Mouse (Mus musculus) thymus, adult 18-20 months (tissue): ENCODE data around the gene Mfap4.

Experiments used
- DNase-seq, 2 experiments: peaks; one replicate each; pipeline ENCODE4 v3.0.0; 2022; ENCODE audit warnings: mixed read lengths in 2 of 2

The Mfap4 gene

DNA sequence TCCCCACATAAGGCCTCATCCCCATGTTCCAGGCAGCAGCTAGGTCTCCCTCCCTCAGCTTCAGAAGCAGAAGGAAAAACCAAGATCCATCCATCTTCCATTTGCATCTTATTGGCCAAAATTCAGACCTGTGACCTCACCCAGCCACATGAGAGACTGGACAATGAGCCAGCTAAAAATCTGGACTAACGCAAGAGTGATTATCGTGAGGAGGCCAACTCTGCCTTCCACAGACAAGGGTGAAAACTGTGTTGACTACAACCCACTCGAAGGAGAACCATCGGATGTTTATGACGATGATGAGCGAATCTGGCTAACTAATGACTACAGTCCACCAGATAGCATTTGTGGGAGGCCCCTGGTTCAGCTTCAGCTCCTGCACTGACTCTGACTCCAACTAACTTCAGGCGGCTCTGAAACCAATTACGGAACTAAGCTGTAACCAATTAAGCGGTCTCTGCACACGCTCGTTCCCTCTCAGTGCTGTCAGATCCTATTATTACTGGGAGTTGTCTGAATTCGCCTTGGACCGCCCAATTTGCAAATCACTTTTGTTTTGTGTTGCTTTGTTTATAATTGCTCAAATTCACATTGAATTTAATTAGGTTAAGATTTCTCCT, 1.9 kb upstream of the Mfap4 start:
- no peak for DNase-seq

DNA sequence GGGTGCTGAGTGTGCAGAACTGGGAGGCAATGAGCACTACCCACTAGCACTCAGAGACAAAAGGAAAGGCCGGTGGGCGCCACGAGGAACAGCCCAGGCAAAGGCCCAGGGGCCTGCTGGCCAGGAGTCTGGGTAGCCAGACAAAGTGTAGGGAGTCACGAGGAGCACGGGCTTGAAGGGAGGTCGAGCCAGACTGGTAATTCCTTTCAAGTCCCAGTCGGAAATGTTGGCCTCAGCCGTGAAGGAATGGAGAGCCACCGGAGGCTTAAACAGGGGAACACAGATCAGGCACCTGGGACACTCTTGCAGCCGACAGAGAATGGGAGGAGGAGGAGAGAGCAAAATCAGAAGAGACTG, 997 bp upstream of the Mfap4 start:
- DNase-seq = no peak

DNA sequence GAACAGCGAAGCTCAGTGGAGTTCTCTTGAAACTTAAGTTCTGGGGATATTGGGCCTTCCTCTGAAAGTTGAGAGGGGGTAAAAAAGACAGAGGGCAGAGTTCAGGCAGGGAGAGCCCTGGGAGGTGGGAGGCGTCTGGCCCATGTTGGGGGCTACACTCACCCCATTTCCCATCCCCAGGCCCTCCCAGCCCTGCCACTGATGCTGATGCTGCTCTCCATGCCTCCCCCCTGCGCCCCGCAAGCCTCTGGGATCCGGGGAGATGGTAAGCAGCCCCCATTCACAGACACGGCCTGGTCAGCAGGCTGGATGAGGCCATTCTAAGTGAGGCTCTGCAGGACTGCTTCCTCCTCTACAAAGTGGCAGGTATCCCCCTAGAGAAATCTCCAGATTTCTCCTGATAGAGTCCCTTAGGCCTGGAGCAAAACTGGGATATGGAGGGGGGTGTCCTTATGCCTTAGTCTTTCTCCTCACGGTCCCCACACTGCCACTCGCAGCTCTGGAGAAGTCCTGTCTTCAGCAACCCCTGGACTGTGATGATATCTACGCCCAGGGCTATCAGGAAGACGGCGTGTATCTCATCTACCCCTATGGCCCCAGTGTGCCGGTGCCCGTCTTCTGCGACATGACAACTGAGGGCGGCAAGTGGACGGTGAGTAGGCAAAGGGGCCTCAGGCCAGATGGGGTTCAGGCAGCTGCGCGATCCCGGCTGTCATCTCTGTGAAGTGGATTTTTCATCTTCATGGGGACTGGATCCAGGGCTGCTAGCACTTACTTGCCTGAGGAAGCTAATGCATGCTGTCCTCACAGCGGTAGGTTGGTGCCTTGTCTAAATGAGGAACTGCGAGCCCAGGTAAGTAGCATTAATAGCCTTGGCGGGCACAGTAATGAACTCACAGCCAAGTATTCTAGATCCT, 568 bp downstream of the Mfap4 start:
- DNase-seq = no peak

DNA sequence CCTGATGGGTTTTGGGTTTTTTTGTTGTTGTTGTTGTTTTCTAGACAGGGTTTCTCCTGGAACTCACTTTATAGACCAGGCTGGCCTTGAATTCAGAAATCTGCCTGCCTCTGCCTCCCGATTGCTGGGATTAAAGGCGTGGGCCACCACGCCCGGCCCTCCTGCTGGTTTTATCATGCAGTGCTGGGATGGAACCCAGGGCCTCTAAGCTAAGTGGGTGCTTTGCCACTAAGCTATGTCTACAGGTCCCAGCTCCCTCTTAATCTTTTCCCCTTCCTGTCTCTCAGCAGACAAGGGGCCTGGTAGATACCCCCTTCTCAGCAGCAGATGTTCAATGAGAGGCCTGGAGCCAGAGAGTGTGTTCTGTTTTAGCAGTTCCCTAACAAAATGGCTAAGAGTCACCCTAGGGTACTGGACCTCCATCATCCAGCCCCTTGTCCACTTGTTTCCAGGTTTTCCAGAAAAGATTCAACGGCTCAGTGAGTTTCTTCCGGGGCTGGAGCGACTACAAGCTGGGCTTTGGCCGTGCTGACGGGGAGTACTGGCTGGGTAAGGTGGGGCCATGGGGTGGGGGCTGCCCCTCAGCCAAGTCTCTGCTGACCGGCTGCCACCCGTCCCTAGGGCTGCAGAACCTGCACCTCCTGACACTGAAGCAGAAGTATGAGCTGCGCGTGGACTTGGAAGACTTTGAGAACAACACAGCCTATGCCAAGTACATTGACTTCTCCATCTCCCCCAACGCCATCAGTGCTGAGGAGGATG, 1.4 kb downstream of the Mfap4 start:
- no peak for DNase-seq

DNA sequence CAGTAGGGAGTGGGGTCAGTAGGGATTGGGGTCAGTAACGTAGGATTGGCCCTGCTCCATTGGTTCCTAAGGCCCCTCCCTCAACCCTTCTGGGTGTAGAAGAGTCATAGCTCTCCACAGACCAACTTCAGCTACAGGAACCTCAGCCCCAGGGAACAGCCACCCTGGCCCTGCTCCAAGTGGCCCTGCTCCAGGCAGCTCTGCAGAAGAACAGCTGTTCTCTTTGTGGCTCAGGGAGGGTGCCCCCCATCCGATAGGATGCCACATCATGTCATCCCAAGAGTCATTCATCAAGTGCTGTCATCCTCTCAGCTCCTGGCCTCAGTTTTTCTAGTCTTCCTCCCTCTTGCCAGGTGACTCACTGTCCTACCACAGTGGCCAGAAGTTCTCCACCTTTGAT, 2.2 kb downstream of the Mfap4 start:
- no peak for DNase-seq

DNA sequence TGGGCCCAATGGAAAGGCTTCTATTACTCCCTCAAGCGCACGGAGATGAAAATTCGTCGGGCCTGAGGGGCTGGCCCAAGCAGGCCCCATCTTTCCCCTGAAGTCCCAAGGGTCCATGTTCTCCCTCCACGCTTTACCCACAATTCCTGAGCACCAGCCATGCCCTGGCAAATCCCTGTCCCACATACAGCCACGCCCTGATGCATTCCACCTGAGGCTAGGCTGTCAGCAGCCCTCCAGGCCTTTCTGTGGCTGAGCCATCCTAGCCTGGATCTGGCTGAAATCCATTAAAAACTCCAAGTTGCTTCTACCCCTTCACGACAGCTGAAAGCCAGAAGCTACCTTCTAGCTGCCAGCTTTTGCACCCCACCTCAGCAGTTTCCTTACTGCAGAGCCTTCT, 2.7 kb downstream of the Mfap4 start:
- DNase-seq = no peak

DNA sequence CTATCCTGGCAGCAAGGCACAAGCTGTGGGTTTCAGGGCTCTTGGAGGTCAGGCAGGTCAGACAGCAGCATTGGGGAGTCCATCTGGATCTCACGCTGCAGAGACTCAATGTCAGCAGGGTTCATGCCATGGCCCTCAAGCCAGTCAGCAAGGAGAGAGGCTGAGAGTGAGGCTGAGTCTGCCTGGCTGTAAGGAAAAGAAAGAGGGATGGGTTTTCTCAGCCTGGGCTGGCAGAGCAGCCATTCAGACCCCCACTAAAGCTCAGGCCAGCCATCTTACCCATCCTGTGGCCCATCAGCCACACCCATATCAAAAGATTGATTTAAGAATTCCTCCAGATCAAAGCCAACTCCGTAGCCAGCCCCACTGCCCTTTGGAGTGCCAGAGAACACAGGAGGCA, 3.9 kb downstream of the Mfap4 start:
- no peak for DNase-seq

DNA sequence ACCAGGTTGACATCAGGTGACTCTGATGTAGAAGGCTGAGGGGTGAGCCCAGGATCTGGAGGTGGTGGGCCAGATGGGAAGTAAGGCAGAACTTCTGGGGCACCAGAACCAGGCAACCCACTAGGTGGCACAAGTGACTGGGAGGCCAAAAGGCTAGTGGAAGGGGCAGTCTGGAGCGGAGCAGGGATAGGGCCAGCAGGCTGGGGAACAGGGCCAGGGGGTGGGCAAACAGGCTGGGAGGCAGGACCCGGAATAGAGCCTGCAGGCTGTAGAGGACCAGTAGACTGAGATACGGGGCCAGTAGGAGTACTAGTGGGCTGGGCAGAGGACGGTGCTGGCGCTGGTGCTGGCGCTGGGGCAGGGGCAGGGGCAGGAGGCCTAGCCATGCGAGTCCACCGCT, 4.6 kb downstream of the Mfap4 start:
- DNase-seq = no peak

DNA sequence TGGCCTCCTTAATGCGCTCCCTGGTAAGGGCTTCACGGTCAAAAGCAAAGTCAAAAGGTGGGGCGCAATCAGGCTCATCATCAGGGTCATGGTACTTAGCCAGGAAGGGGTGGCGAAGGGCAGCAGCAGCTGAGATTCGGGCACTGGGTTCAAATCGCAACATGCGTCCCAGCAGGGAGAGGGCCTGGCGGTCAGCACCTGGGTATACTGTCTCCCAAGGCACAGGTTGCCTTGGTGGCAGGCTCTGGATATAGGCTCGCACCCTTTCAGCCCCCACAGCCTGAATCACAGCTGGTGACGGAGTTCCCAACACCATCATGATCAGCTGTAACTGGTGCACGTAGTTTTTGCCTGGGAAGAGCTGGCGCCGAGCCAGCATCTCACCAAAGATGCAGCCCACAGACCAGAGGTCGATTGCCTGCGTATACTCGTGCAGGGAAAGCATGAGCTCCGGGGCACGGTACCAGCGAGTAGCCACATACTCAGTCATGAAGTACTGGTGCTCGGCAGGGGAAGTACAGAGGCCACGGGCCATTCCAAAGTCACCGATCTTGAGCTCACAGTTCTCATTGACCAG, 5.8 kb downstream of the Mfap4 start:
- DNase-seq = no peak

DNA sequence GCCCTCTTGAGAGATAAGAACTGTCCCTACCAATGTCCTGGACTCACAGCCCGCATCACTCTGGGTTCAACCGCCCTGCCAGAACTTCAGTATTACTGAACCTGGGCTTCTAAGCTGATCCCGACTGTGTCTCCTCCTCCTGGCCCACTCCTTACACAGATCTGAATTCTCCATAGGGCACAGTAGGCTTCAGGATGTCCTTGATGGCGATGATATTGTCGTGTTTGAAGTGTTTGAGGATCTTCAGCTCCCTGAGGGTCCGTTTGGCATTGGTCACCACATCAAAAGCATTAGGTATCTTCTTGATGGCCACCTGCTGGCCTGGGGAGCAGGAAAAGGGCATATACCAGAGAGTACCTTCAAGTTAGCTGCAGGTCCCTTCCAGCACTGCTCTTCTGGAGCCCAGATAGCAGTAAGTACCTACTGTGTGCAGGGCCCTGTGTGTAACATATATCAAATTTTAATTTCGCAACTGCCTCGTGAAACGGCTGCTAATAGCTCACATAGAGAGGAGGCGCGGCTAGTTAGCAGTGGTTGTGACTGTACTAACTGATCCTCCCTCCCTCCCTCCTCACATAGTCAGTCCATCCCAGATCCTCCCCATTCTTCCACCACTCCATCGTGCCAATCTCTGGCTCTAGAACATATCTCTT, 7.6 kb downstream of the Mfap4 start:
- no peak for DNase-seq

DNA sequence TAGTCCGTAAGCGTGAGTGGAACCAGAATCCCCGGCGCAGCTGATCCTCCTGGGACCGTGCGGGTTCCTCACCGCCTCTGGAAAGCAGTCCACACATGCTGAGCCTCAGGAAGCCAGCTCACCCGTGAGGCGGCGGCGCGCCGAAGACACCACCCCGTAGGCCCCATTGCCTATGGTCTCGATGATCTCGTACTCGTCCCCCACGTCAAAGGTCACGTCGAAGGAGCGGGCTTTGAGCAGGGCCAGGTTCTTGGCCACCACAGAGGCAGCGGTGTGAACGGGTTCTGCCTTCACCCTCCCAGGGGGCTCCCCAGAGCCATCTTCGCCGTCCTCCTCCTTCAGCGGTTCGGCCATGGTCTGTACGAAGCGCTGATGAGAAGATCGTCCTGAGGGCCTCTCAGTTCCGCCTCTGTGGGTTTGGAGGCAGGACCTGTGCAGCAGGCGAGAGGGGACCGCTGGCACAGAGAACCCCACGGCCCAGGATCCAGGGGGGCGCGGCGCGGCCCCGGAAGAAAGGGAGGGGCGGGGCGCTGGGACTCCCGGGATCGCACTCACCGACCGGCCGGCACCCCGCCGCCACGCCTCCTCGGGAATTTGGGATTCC, 8.4 kb downstream of the Mfap4 start:
- peak in 1 of 2 experiments; percentile 42 for DNase-seq

DNA sequence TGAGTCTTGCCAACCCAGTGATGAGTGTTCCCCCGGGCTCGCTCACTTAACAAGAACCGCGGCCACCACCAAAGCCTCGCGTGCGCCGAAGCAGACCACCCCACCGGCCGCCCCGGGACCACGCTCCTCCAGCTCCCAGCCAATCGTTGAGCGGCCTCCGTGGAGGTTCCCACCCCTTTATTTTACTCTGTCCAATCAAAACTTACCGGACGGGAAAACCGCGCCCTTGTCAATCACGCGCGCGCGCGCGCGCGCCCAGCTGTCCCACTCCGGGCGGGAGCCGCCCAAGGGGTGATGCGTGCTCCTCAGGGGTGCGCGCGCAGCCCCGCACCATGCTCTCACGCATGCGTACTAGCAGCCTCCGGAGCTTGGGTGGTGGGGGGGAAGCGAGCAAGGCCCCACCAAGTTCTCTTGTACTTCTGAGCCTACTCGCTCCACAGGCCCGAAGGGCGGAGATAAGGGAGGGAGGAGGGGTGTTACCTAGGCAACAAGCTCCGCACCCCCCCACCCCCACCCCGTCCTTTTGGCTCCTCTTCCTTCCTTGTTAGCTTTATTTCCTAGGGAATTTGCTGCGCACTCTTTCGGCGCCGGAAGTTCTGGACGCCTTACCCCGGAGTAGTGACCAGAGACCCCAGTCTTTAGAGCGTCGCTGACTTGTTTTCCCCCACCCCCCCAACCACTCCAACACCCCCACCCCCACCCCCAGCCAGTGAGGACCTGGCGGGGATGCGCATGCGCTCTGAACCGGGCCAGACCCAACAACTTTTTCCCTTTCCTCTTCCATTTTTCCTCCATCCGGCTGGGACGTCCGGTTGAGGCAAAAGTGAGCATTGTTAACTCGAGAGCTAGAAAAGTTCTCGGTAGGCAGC, 9.1 kb downstream of the Mfap4 start, which contains the start of gene Mapk7:
Gene Mapk7 (minus strand): TSS at position 278 of the 869 bp plus-strand sequence.
- DNase-seq = peak; percentile 93 to 95

DNA sequence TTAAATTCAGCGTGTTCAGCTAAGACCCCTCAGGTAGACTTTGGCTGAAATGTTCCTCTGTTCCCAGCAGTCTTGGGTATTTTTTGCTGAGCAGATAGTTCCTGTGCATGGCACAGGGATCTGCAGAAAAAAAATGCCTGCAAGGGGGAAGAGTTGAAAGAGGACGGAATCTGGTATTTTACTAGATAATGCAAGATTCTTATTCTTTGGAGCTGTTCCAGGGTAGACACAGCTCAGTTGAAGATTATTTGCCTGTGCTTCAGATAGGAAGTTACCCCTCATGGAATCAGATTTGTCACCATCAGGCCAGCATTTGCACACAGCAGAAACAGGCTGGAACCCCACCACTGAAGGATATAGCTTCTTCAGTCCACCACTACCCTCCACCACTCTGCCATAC, 10.3 kb downstream of the Mfap4 start:
- no peak for DNase-seq

DNA sequence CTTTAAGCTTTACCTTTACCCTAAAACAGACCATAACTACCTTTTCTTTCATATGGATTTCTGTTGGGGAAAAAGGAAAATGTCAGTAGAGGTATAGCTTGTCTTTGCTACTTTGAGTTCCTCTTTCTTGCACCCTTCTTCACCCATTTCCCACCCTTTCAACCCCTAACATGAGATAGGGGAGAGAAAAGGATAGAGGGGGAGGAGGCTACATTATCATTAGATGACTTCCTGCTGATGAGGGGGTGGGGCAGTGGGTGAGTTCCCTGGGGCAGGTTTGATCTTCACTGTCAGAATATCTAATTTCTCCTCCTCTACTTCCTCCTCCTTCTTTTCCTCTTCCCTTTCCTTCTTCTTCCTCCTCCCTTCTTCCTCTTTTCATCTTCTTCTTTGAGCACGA, 12.3 kb downstream of the Mfap4 start:
- no peak for DNase-seq

DNA sequence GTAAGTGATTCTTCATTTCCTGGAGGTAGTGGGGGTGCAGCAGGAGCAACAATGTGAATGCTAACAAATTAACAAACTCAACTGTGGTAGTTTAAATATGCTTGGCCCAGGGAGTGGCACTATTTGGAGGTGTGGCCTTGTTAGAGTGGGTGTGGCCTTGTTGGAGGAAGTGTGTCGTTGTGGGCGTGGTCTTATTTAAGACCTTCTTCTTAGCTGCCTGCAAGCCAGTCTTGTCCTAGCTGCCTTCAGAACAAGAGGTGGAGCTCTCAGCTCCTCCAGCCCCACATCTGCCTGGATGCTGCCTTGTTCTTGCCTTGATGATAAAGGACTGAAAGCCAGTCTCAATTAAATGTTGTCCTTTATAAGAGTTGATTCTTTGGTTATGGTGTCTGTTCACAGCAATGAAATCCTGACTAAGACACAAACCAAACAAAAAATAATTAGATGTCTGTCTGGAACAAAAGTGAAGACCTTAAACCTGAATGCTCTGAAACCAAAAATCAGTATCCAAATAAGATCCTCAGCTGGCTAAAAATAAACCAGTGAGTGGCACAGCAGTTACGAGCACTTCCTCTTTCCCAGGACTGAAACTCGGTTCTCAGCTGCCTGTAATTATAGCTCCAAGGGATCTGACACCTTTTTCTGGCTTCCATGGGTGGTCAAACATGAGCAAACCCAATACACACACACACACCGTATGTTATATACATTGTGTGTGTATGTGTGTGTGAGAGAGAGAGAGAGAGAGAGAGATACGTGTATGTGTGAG, 13.7 kb downstream of the Mfap4 start:
- DNase-seq = no peak

DNA sequence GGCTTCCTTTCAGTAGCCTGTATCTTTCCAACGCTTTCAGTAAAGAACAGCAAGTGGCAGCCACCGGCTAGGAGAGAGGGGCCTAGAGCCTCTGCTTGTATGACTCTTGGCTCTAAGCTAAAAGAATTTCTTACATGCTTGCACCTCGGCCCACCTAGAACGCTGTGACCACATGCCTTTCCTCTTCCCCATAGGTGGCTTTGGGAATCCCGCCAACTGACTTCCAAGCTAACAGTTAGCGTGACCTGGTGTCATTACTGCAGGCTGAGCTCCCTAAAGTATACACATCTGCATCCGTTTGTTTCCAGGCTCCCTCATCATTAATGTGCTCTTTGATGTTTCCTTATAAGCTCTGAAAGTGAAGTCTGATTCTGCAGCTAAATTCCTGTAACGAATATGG, 18.7 kb downstream of the Mfap4 start:
- DNase-seq = no peak

DNA sequence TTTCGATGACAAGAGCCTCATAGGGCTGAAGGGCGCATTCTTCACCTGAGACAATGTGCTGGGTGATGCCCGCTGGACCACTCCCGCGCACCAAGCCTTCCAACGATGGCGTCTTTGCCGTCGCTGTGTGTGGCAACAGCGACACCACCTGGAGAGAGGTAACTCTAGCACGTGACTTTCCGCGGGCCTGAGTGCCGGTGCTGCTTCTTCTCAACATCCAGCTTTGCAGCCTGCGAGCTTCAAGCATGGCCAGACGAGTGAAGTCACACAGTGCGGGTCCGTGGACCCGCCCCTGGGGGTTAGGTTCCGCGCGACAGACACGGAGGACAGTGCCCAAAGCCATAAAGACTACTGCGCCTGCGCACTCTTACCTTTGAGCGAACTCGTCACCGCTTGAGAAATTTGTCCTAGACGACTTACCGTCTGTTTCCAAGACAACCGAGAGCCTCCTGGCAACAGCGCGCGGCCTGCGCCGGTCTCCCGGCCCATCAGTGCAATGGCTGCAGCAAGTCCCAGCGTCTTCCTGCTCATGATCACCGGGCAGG, 19.6 kb downstream of the Mfap4 start, which contains the start of gene B9d1:
Gene B9d1 (plus strand): TSS at position 432 of the 545 bp plus-strand sequence.
- DNase-seq = peak; percentile 82 to 90

DNA sequence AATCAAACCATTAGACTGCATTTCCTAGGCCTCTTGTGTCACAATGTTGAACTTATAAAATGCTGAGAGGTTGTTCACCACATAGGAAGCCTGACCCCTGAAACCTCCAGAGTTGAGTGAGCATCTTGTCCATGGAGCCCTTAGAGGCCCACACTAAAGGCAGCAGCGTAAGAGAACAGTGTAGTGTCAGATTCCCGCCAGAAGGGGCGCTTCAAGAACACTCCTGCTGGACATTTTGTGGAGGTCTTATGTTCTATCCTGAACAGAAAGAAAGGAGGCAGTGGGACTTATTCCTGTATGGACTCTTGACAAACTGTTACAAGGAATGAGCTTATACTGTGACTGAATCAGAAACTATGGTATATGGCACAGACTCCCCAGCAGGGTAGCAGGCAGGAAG, 29.7 kb downstream of the Mfap4 start:
- DNase-seq = no peak

DNA sequence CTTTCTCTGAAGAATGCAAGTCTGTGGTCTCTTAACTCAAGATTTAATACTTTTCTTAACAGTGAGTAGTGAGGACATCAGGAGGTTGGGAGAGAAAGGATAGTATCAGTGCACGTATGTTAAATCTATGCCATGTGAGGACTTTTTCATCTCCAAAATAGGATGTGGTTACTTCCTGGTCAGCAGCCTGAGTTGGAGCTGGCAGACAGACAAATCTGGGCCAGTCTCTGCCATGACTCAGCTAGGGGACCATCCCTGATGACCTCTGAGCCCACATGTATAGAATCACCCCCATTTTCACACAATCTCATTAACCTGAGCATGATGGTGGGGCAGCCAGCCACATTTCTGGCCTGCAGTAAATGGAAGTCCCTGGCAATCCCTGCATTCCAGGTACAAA, 32.7 kb downstream of the Mfap4 start:
- DNase-seq = no peak

DNA sequence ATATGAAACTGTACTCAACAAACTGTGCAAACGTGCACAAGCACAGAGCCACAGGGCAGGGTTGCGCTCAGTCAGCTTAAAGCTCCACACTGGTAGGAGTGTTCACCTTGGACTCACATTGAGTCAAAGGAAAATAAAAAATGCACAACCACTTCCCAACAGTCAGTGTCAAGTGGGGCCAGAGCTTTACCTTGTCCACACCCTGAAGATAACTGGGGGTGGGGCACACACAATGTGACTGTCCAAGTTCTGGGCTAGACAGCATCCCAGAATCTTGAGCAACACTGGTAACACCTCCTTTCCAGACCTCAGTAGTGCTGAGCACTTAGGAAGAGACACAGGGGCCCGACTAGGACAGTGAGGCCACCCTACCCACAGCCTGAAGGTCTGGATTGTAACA, 33.6 kb downstream of the Mfap4 start:
- no peak for DNase-seq
